Mouse (Mus musculus) heart, postnatal 0 days (tissue): ENCODE data around the gene Arhgap9.

Source experiments
- CTCF ChIP-seq: IDR thresholded peaks from 2 replicates; pipeline ENCODE4 v1.5.1; 2016; ENCODE audit warnings: antibody characterized with exemption, control low read depth, low read depth
- EP300 ChIP-seq: IDR thresholded peaks from 2 replicates; pipeline ENCODE4 v1.6.1; 2016; ENCODE audit warnings: antibody characterized with exemption, low read depth

DNA sequence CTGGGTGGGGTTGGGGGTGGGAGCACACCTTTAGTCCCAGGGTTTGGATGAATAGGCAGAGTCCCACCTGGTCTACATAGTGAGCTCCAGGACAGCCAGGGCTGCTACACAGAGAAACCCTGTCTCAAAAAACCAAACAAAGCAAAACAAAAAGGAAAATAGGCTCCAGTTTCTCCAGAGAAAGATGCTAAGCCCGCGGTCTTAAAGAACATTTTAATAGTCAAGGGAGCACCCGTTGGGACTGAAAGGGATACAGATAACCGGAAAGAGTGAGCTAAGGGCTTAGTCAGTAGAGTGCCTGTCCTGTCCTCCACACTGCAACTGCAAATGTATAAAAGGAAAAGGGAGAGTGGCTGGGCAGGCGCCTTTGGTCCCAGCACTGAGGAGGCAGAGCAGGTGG lies 45.4 kb downstream of the Arhgap9 start:
- TF ChIP-seq EP300 (no peak), CTCF (no peak)
